Mouse (Mus musculus) stomach, postnatal 0 days (tissue): Measurements from ENCODE around the gene Mob3b.

Experiments
- CTCF ChIP-seq: IDR thresholded peaks from 2 replicates; pipeline ENCODE4 v1.5.1; 2016; ENCODE audit warnings: antibody characterized with exemption, low read depth, mild to moderate bottlenecking, moderate library complexity
- EP300 ChIP-seq: optimal IDR thresholded peaks from 2 replicates; pipeline ENCODE3; 2016; ENCODE audit warnings: antibody characterized with exemption

GRCm38 (mm10) chr4:34976331-34976778 is 180.9 kb downstream of the Mob3b start:
- TF ChIP-seq CTCF: no peak
- TF ChIP-seq EP300: no peak
